8 mouse cellular contexts compared by ENCODE assay signal in the genomic region with DNA sequence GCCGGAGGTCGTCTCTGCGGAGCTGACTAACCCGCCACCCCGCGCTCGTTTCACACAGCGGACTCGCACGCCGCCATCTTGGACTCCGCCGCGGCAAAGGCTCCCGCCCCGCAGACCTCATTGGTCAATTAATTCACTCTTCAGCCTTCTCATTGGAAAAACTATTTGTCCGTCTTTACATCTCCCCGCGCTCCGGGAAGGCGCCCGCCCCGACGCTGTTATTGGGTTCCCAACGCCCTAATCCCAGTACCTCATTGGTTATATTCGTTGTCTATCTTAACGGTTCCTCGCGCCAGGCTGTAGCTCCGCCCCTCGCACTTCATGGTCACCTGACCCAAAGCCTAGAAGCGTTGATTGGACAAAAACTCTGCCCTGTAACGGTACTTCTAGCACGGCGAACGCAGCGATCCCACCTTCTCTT. TPM values are rescaled to one million over a fixed set of nuclear protein-coding genes. Genes with fewer than 3 reads are reported as not detected.
DNase-seq lines count a peak whose midpoint lies in the region; ATAC-seq and TF ChIP-seq lines count a peak whose summit lies in the region.

No protein-coding gene starts in this region.

- WGBS in kidney, embryonic 14.5 days: under 1% methylated on average over 37 of the region's 37 CpGs
- under 1% methylated on average over 37 of the region's 37 CpGs for WGBS in limb, embryonic 15.5 days
- WGBS in midbrain, postnatal 0 days: under 1% methylated on average over 37 of the region's 37 CpGs

- TF ChIP-seq POLR2A in brain, embryonic 14.5 days (IDR thresholded peaks at IDR 0.05; ENCODE audit: borderline replicate concordance, extremely low read depth, insufficient read depth, insufficient read length, poor library complexity, severe bottlenecking): peak; percentile 75; the same call in 1 of the 2 replicates

- no peaks in the 10 kb centered on the region for H3K27me3 ChIP-seq in kidney, embryonic 14.5 days (ENCODE audit: control insufficient read depth, insufficient read depth, low read length)
- H3K27me3 ChIP-seq in limb, embryonic 15.5 days: no peaks in the 10 kb centered on the region
- no peaks in the 10 kb centered on the region for H3K27me3 ChIP-seq in midbrain, postnatal 0 days (ENCODE audit: insufficient read depth, low read length)

- H3K4me2 ChIP-seq in kidney, embryonic 14.5 days (replicated peaks; ENCODE audit: low read depth, low read length): peak overlapping the region; percentile 82; the same call in 1 of the 2 replicates
- H3K4me2 ChIP-seq in limb, embryonic 15.5 days: peak overlapping the region; percentile 87; the same call in 1 of the 2 replicates
- H3K4me2 ChIP-seq in midbrain, postnatal 0 days (ENCODE audit: low read depth, low read length, poor library complexity, severe bottlenecking): peak overlapping the region; percentile 83; the same call in 1 of the 2 replicates

- ATAC-seq in erythroblast, adult 5-6 weeks (replicated peaks; ENCODE audit: low FRiP score, poor library complexity, severe bottlenecking): peak; percentile 86
- peak; percentile 96 for ATAC-seq in kidney, embryonic 14.5 days (ENCODE audit: low FRiP score, low TSS enrichment)
- ATAC-seq in limb, embryonic 15.5 days (ENCODE audit: insufficient number of reproducible peaks, low FRiP score, low TSS enrichment, low read depth): peak; percentile 97
- ATAC-seq in midbrain, postnatal 0 days (ENCODE audit: low FRiP score): peak; percentile 98

- peak; percentile 99 for DNase-seq in A20 (ENCODE audit: low read depth, low spot score)
- DNase-seq in brain, embryonic 14.5 days (ENCODE audit: low read depth): peak; percentile 100
- peak; percentile 99 for DNase-seq in heart, adult 9 months (ENCODE audit: low spot score in 2 of 2)
- DNase-seq in midbrain, postnatal 0 days (ENCODE audit: low spot score): peak; percentile 100
- peak; percentile 93 to 94 for DNase-seq in spleen, postnatal 4 days (ENCODE audit: low spot score in 2 of 2)

- TF ChIP-seq CTCF in brain, embryonic 14.5 days (IDR thresholded peaks at IDR 0.05; ENCODE audit: borderline replicate concordance, extremely low read depth, insufficient read depth, insufficient read length): no peak
- TF ChIP-seq CTCF in midbrain, postnatal 0 days (IDR thresholded peaks at IDR 0.05): no peak

- H3K4me1 ChIP-seq in kidney, embryonic 14.5 days (ENCODE audit: control insufficient read depth, insufficient read depth, low read length): peaks cover 17% of the 10 kb centered on the region
- H3K4me1 ChIP-seq in limb, embryonic 15.5 days: peaks cover 28% of the 10 kb centered on the region
- H3K4me1 ChIP-seq in midbrain, postnatal 0 days (ENCODE audit: insufficient read depth, low read length): peaks cover 7% of the 10 kb centered on the region; the same call in 1 of the 2 replicates

- peak overlapping the region; percentile 96 for H3K9ac ChIP-seq in kidney, embryonic 14.5 days (ENCODE audit: low read depth, low read length)
- H3K9ac ChIP-seq in limb, embryonic 15.5 days: peak overlapping the region; percentile 76
- peak overlapping the region; percentile 84 for H3K9ac ChIP-seq in midbrain, postnatal 0 days (replicated peaks; ENCODE audit: low read length, poor library complexity, severe bottlenecking)

- peak overlapping the region; percentile 93 for H3K4me3 ChIP-seq in kidney, embryonic 14.5 days (ENCODE audit: low read length)
- H3K4me3 ChIP-seq in limb, embryonic 15.5 days: peak overlapping the region; percentile 93
- peak overlapping the region; percentile 94 for H3K4me3 ChIP-seq in midbrain, postnatal 0 days (ENCODE audit: low read depth, low read length)

- peaks cover 26% of the 10 kb centered on the region for H3K36me3 ChIP-seq in kidney, embryonic 14.5 days (ENCODE audit: control insufficient read depth, insufficient read depth, low read length)
- peaks cover 16% of the 10 kb centered on the region for H3K36me3 ChIP-seq in limb, embryonic 15.5 days
- peaks cover 9% of the 10 kb centered on the region for H3K36me3 ChIP-seq in midbrain, postnatal 0 days (ENCODE audit: insufficient read depth, low read length)

- peak overlapping the region; percentile 95 for H3K27ac ChIP-seq in kidney, embryonic 14.5 days (ENCODE audit: low read depth, low read length)
- peak overlapping the region; percentile 96 for H3K27ac ChIP-seq in limb, embryonic 15.5 days
- peak overlapping the region; percentile 91 for H3K27ac ChIP-seq in midbrain, postnatal 0 days (ENCODE audit: low read depth, low read length)

- no peaks in the 10 kb centered on the region for H3K9me3 ChIP-seq in kidney, embryonic 14.5 days (ENCODE audit: control insufficient read depth, low read length)
- no peaks in the 10 kb centered on the region for H3K9me3 ChIP-seq in limb, embryonic 15.5 days
- H3K9me3 ChIP-seq in midbrain, postnatal 0 days (ENCODE audit: low read length): no peaks in the 10 kb centered on the region

RNA-seq across cellular contexts. Expression of a gene that starts 0.5 kb away (rescaled TPM):
- polyA plus RNA-seq in brain, embryonic 14.5 days (2012; rRNA removed): 5.2 and 8.3 TPM in 2 replicates
- total RNA-seq in erythroblast, adult 5-6 weeks (2015; ENCODE audit: low replicate concordance): 19.4 and 26.1 TPM in 2 replicates
- total RNA-seq in erythroblast, adult 5-6 weeks (2017; ENCODE audit: low replicate concordance): 19.9 and 29.7 TPM in 2 replicates
- polyA plus RNA-seq in kidney, embryonic 14.5 days (2014; fragmentation: Nextera tagmentation; extraction: Ambion mirVana): 20.9 and 21.0 TPM in 2 replicates
- polyA plus RNA-seq in limb, embryonic 15.5 days (2015; fragmentation: Nextera tagmentation; extraction: Ambion mirVana): 11.6 and 12.8 TPM in 2 replicates
- 17.2 and 23.4 TPM in 2 replicates for total RNA-seq in midbrain, postnatal 0 days (2014; rRNA removed)
- polyA plus RNA-seq in midbrain, postnatal 0 days (2015; fragmentation: Nextera tagmentation; extraction: Ambion mirVana): 4.9 and 5.7 TPM in 2 replicates

RNA-seq across cellular contexts. Expression of a gene that starts 41.9 kb away (rescaled TPM):
- 0.49 and 0.81 TPM in 2 replicates for polyA plus RNA-seq in brain, embryonic 14.5 days (2012; rRNA removed)
- total RNA-seq in erythroblast, adult 5-6 weeks (2015; ENCODE audit: low replicate concordance): not detected in 2 replicates
- total RNA-seq in erythroblast, adult 5-6 weeks (2017; ENCODE audit: low replicate concordance): 0.43 TPM in 1 of 2 replicates, not detected in the other
- 4.4 and 5.1 TPM in 2 replicates for polyA plus RNA-seq in kidney, embryonic 14.5 days (2014; fragmentation: Nextera tagmentation; extraction: Ambion mirVana)
- polyA plus RNA-seq in limb, embryonic 15.5 days (2015; fragmentation: Nextera tagmentation; extraction: Ambion mirVana): 6.7 and 7.1 TPM in 2 replicates
- 1.4 and 1.5 TPM in 2 replicates for total RNA-seq in midbrain, postnatal 0 days (2014; rRNA removed)
- polyA plus RNA-seq in midbrain, postnatal 0 days (2015; fragmentation: Nextera tagmentation; extraction: Ambion mirVana): 2.0 and 2.4 TPM in 2 replicates

RNA-seq across cellular contexts. Expression of a gene that starts 54.3 kb away (rescaled TPM):
- polyA plus RNA-seq in brain, embryonic 14.5 days (2012; rRNA removed): 91.3 and 119 TPM in 2 replicates
- total RNA-seq in erythroblast, adult 5-6 weeks (2015; ENCODE audit: low replicate concordance): 38.2 and 42.8 TPM in 2 replicates
- total RNA-seq in erythroblast, adult 5-6 weeks (2017; ENCODE audit: low replicate concordance): 12.1 and 16.7 TPM in 2 replicates
- 190 and 230 TPM in 2 replicates for polyA plus RNA-seq in kidney, embryonic 14.5 days (2014; fragmentation: Nextera tagmentation; extraction: Ambion mirVana)
- polyA plus RNA-seq in limb, embryonic 15.5 days (2015; fragmentation: Nextera tagmentation; extraction: Ambion mirVana): 175 and 176 TPM in 2 replicates
- total RNA-seq in midbrain, postnatal 0 days (2014; rRNA removed): 66.7 and 69.9 TPM in 2 replicates
- polyA plus RNA-seq in midbrain, postnatal 0 days (2015; fragmentation: Nextera tagmentation; extraction: Ambion mirVana): 153 and 173 TPM in 2 replicates

Comparison
In these comparisons a context has a peak if more than half of its experiments do, and no peak if none do; other contexts are left out.
1. Peak in every context shown above with its lines: DNase-seq, ATAC-seq, H3K4me3 ChIP-seq and H3K27ac ChIP-seq.